In the genomic region with DNA sequence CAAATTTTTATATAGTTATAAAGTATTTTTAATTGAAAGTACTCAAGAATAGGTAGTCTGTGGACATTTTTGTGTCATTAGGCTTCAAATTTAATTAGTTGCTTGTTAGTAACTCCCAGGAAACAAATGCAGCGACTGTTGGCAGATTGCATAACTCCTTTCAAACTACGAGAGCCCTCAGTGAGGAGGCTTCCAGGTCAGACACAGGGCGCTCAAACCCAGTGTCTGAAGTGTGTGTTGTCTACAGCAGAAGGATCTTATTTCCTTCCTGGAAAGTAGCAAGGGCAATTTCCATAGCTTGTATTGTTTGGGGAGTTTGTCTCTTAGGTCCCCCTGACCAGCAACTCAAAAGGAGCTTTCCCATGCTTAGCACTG, we compare ENCODE assay signal across 28 mouse cellular contexts.
DNase-seq lines count a peak whose midpoint lies in the region; ATAC-seq lines count a peak whose summit lies in the region.
"Had no signal": no experiment of that assay in that cellular context is flagged by ENCODE, and none has a peak within 500 bp of the region (broad histone marks: within the 10 kb centered on the region; RNA-seq: fewer than 3 reads in every experiment).

No protein-coding gene starts in this region.

- peak; percentile 39; the same call in 1 of the 2 replicates for ATAC-seq in forebrain, embryonic 12.5 days (ENCODE audit: low FRiP score)
- ATAC-seq in forebrain, embryonic 16.5 days, result no peak
- ATAC-seq in common myeloid progenitor, adult 5-6 weeks (replicated peaks; ENCODE audit: low read depth, poor library complexity, severe bottlenecking), result 0 out of 2 replicates have a peak, but pooled peaks have one; percentile 42
- ATAC-seq in inflammation-experienced regulatory T-cells, adult 6 months, result no peak

- H3K4me2 ChIP-seq in forebrain, embryonic 12.5 days, result no peak overlapping the region
- no peak overlapping the region for H3K4me2 ChIP-seq in forebrain, embryonic 16.5 days (ENCODE audit: low read length)
- H3K4me2 ChIP-seq: embryonic facial prominence, embryonic 12.5 days; heart, embryonic 12.5 days; hindbrain, embryonic 15.5 days; kidney, embryonic 15.5 days; lung, embryonic 14.5 days; neural tube, embryonic 12.5 days had no signal

- no peak overlapping the region for H3K27ac ChIP-seq in forebrain, embryonic 12.5 days
- H3K27ac ChIP-seq in forebrain, embryonic 16.5 days (ENCODE audit: low read length), result no peak overlapping the region
- H3K27ac ChIP-seq: embryonic facial prominence, embryonic 12.5 days; heart, adult 2 months; hindbrain, embryonic 15.5 days; kidney, embryonic 15.5 days; liver, embryonic 14.5 days; midbrain, embryonic 10.5 days; neural tube, embryonic 12.5 days had no signal

- no peaks in the 10 kb centered on the region for H3K27me3 ChIP-seq in forebrain, embryonic 12.5 days
- no peaks in the 10 kb centered on the region for H3K27me3 ChIP-seq in forebrain, embryonic 16.5 days (replicated peaks; ENCODE audit: control insufficient read depth, insufficient read depth, low read length)
- H3K27me3 ChIP-seq: embryonic facial prominence, embryonic 12.5 days; heart, embryonic 12.5 days; hindbrain, embryonic 15.5 days; kidney, embryonic 15.5 days; neural tube, embryonic 12.5 days had no signal

- H3K36me3 ChIP-seq in forebrain, embryonic 12.5 days (replicated peaks), result no peaks in the 10 kb centered on the region
- no peaks in the 10 kb centered on the region for H3K36me3 ChIP-seq in forebrain, embryonic 16.5 days (ENCODE audit: control insufficient read depth, insufficient read depth)
- H3K36me3 ChIP-seq: embryonic facial prominence, embryonic 12.5 days; heart, embryonic 12.5 days; hindbrain, embryonic 15.5 days; kidney, embryonic 15.5 days; midbrain, embryonic 10.5 days; neural tube, embryonic 12.5 days had no signal

- H3K9me3 ChIP-seq in forebrain, embryonic 12.5 days, result no peaks in the 10 kb centered on the region
- no peaks in the 10 kb centered on the region for H3K9me3 ChIP-seq in forebrain, embryonic 16.5 days (ENCODE audit: control insufficient read depth, low read length)
- H3K9me3 ChIP-seq: embryonic facial prominence, embryonic 12.5 days; heart, embryonic 12.5 days; hindbrain, embryonic 15.5 days; kidney, embryonic 15.5 days; midbrain, embryonic 10.5 days; neural tube, embryonic 12.5 days had no signal

- peak; percentile 0 for DNase-seq in lung, postnatal 25 days (ENCODE audit: low spot score)
- no peak for DNase-seq in lung, postnatal 14 days
- peak; percentile 21 for DNase-seq in retina, embryonic 14.5 days (ENCODE audit: low spot score)
- no peak for DNase-seq in gastrocnemius, adult 8-10 months (ENCODE audit: low spot score in 2 of 2)
- DNase-seq: adrenal gland, postnatal 14 days; cerebellum, adult 11-12 months; cerebellum, adult 9-11 months; gastrocnemius, postnatal 36 days; heart, adult 2 months; heart, postnatal 4 days; kidney, adult 18-20 months; kidney, postnatal 25 days; liver; lung, embryonic 14.5 days; spleen, adult 18-20 months; thymus, postnatal 14 days had no signal

- H3K4me3 ChIP-seq in forebrain, embryonic 12.5 days (replicated peaks), result no peak overlapping the region
- H3K4me3 ChIP-seq in forebrain, embryonic 16.5 days (replicated peaks; ENCODE audit: low read length), result no peak overlapping the region
- H3K4me3 ChIP-seq: embryonic facial prominence, embryonic 12.5 days; heart, adult 2 months; heart, embryonic 12.5 days; hindbrain, embryonic 15.5 days; kidney, embryonic 15.5 days; midbrain, embryonic 10.5 days; myocyte; neural tube, embryonic 12.5 days had no signal

- 20% methylated on average over 3 of the region's 3 CpGs for WGBS in forebrain, embryonic 12.5 days
- 15% methylated on average over 3 of the region's 3 CpGs for WGBS in forebrain, embryonic 16.5 days

- no peak overlapping the region for H3K9ac ChIP-seq in forebrain, embryonic 12.5 days
- no peak overlapping the region for H3K9ac ChIP-seq in forebrain, embryonic 16.5 days (replicated peaks; ENCODE audit: low read depth, low read length)
- H3K9ac ChIP-seq: embryonic facial prominence, embryonic 12.5 days; heart, embryonic 12.5 days; hindbrain, embryonic 15.5 days; kidney, embryonic 15.5 days; liver, embryonic 14.5 days; lung, embryonic 14.5 days; neural tube, embryonic 12.5 days had no signal

- H3K4me1 ChIP-seq in forebrain, embryonic 12.5 days, result peaks cover 12% of the 10 kb centered on the region
- H3K4me1 ChIP-seq in forebrain, embryonic 16.5 days (replicated peaks; ENCODE audit: control insufficient read depth, insufficient read depth, low read length), result peaks cover 3% of the 10 kb centered on the region; the same call in 1 of the 2 replicates
- H3K4me1 ChIP-seq: embryonic facial prominence, embryonic 12.5 days; heart, embryonic 12.5 days; kidney, embryonic 15.5 days; neural tube, embryonic 12.5 days had no signal

Comparison
In these comparisons a context has a peak if more than half of its experiments do, and no peak if none do; other contexts are left out.
1. ATAC-seq: peak in forebrain, embryonic 12.5 days (single experiment) and common myeloid progenitor, adult 5-6 weeks (single experiment); none in forebrain, embryonic 16.5 days (single experiment) and inflammation-experienced regulatory T-cells, adult 6 months (single experiment).
2. DNase-seq: peak in lung, postnatal 25 days (single experiment) and retina, embryonic 14.5 days (single experiment); none in lung, postnatal 14 days (single experiment) and gastrocnemius, adult 8-10 months (0 of 2).